Mouse (Mus musculus): ENCODE data around the gene Mrc2. TPM values are rescaled to one million over a fixed set of nuclear protein-coding genes. Genes with fewer than 3 reads are reported as not detected.

The Mrc2 gene
- polyA plus RNA-seq, 1 experiment from 2014 or later, result 32.8 TPM

- 19% methylated on average over 12 of the region's 12 CpGs for WGBS
- no peak for ATAC-seq (ENCODE audit: low FRiP score, low read depth)
- Histone ChIP-seq H3K9ac (no peak overlapping the region; the same call in 1 of the 2 replicates), H3K36me3 (peaks cover 27% of the 10 kb centered on the region), H3K9me3 (no peaks in the 10 kb centered on the region), H3K27me3 (no peaks in the 10 kb centered on the region), H3K4me2 (replicated peaks) (0 out of 2 replicates have a peak overlapping the region, but pooled peaks have one; percentile 16), H3K27ac (peak overlapping the region; percentile 82), H3K4me1 (peaks cover 62% of the 10 kb centered on the region), H3K4me3 (no peak overlapping the region)
Measured at GRCm38 (mm10) chr11:105312311-105312942, 20.0 kb downstream of the Mrc2 start.

- Histone ChIP-seq H3K4me1 (peaks cover 62% of the 10 kb centered on the region), H3K9me3 (no peaks in the 10 kb centered on the region), H3K4me2 (replicated peaks) (peak overlapping the region; percentile 16), H3K36me3 (peaks cover 27% of the 10 kb centered on the region), H3K27ac (peak overlapping the region; percentile 82), H3K27me3 (no peaks in the 10 kb centered on the region), H3K9ac (peak overlapping the region; percentile 46; the same call in 1 of the 2 replicates), H3K4me3 (no peak overlapping the region)
- whole genome bisulfite sequencing, result 15% methylated on average over 10 of the region's 10 CpGs
- ATAC-seq (ENCODE audit: low FRiP score, low read depth), result peak; percentile 60
Measured at GRCm38 (mm10) chr11:105312972-105313632, 20.7 kb downstream of the Mrc2 start.

GRCm38 (mm10) chr11:105313633-105314014 is 21.2 kb downstream of the Mrc2 start:
- Histone ChIP-seq H3K9ac (peak overlapping the region; percentile 46; the same call in 1 of the 2 replicates), H3K9me3 (no peaks in the 10 kb centered on the region), H3K4me3 (no peak overlapping the region), H3K4me2 (replicated peaks) (peak overlapping the region; percentile 16), H3K27me3 (no peaks in the 10 kb centered on the region), H3K27ac (peak overlapping the region; percentile 82), H3K36me3 (peaks cover 28% of the 10 kb centered on the region), H3K4me1 (peaks cover 62% of the 10 kb centered on the region)
- 24% methylated on average over 8 of the region's 8 CpGs for WGBS
- no peak for ATAC-seq (ENCODE audit: low FRiP score, low read depth)

- no peak overlapping the region for H3K27ac ChIP-seq
- peaks cover 27% of the 10 kb centered on the region for H3K36me3 ChIP-seq
- H3K4me1 ChIP-seq, result peaks cover 55% of the 10 kb centered on the region
Measured at GRCm38 (mm10) chr11:105315296-105315695, 22.9 kb downstream of the Mrc2 start.

GRCm38 (mm10) chr11:105316121-105316520 is 23.7 kb downstream of the Mrc2 start:
- Histone ChIP-seq H3K27ac (no peak overlapping the region), H3K9ac (no peak overlapping the region), H3K9me3 (no peaks in the 10 kb centered on the region), H3K4me3 (no peak overlapping the region), H3K4me2 (replicated peaks) (no peak overlapping the region), H3K4me1 (peaks cover 47% of the 10 kb centered on the region), H3K27me3 (no peaks in the 10 kb centered on the region), H3K36me3 (peaks cover 30% of the 10 kb centered on the region)
- WGBS, result 93% methylated on average over 4 of the region's 4 CpGs
- ATAC-seq (ENCODE audit: low FRiP score, low read depth), result no peak

More at GRCm38 (mm10) chr11:105315296-105315695, 22.9 kb downstream of the Mrc2 start:
- H3K9me3 ChIP-seq, result no peaks in the 10 kb centered on the region
- H3K4me3 ChIP-seq, result no peak overlapping the region
- ATAC-seq (ENCODE audit: low FRiP score, low read depth), result no peak
- H3K27me3 ChIP-seq, result no peaks in the 10 kb centered on the region
- no peak overlapping the region for H3K9ac ChIP-seq
- WGBS, result 84% methylated on average over 8 of the region's 8 CpGs
- no peak overlapping the region for H3K4me2 ChIP-seq (replicated peaks)

GRCm38 (mm10) chr11:105317769-105318168 is 25.3 kb downstream of the Mrc2 start:
- Histone ChIP-seq H3K4me3 (no peak overlapping the region), H3K36me3 (peaks cover 30% of the 10 kb centered on the region), H3K27me3 (no peaks in the 10 kb centered on the region), H3K9ac (no peak overlapping the region), H3K9me3 (no peaks in the 10 kb centered on the region), H3K4me1 (peaks cover 31% of the 10 kb centered on the region), H3K27ac (no peak overlapping the region), H3K4me2 (replicated peaks) (no peak overlapping the region)
- no peak for ATAC-seq (ENCODE audit: low FRiP score, low read depth)
- 94% methylated on average over 6 of the region's 6 CpGs for WGBS

GRCm38 (mm10) chr11:105321090-105321489 is 28.6 kb downstream of the Mrc2 start:
- H3K36me3 ChIP-seq, result peaks cover 33% of the 10 kb centered on the region
- no peak overlapping the region for H3K4me2 ChIP-seq (replicated peaks)
- H3K9ac ChIP-seq, result no peak overlapping the region
- no peak for ATAC-seq (ENCODE audit: low FRiP score, low read depth)
- H3K27ac ChIP-seq, result no peak overlapping the region
- no peak overlapping the region for H3K4me3 ChIP-seq
- H3K27me3 ChIP-seq, result no peaks in the 10 kb centered on the region
- no peaks in the 10 kb centered on the region for H3K9me3 ChIP-seq
- WGBS, result 41% methylated on average over 2 of the region's 2 CpGs
- H3K4me1 ChIP-seq, result peaks cover 1% of the 10 kb centered on the region; the same call in 1 of the 2 replicates

- Histone ChIP-seq H3K27me3 (no peaks in the 10 kb centered on the region), H3K36me3 (peaks cover 46% of the 10 kb centered on the region), H3K4me2 (replicated peaks) (no peak overlapping the region), H3K9me3 (no peaks in the 10 kb centered on the region), H3K4me3 (no peak overlapping the region), H3K27ac (no peak overlapping the region), H3K9ac (no peak overlapping the region), H3K4me1 (no peaks in the 10 kb centered on the region)
- ATAC-seq (ENCODE audit: low FRiP score, low read depth), result no peak
- WGBS, result 87% methylated on average over 5 of the region's 5 CpGs
Measured at GRCm38 (mm10) chr11:105323530-105323929, 31.1 kb downstream of the Mrc2 start.

GRCm38 (mm10) chr11:105327101-105327500 is 34.7 kb downstream of the Mrc2 start:
- Histone ChIP-seq H3K36me3 (peaks cover 56% of the 10 kb centered on the region), H3K27me3 (no peaks in the 10 kb centered on the region), H3K9me3 (no peaks in the 10 kb centered on the region), H3K9ac (no peak overlapping the region), H3K4me3 (no peak overlapping the region), H3K4me2 (replicated peaks) (no peak overlapping the region), H3K27ac (no peak overlapping the region), H3K4me1 (peaks cover 12% of the 10 kb centered on the region; the same call in 1 of the 2 replicates)
- 88% methylated on average over 3 of the region's 3 CpGs for WGBS
- no peak for ATAC-seq (ENCODE audit: low FRiP score, low read depth)

- Histone ChIP-seq H3K9me3 (no peaks in the 10 kb centered on the region), H3K36me3 (peaks cover 78% of the 10 kb centered on the region), H3K4me2 (replicated peaks) (no peak overlapping the region), H3K9ac (no peak overlapping the region), H3K27ac (no peak overlapping the region), H3K27me3 (no peaks in the 10 kb centered on the region), H3K4me1 (peaks cover 13% of the 10 kb centered on the region; the same call in 1 of the 2 replicates), H3K4me3 (no peak overlapping the region)
- no peak for ATAC-seq (ENCODE audit: low FRiP score, low read depth)
- WGBS, result 61% methylated on average over 9 of the region's 9 CpGs
Measured at GRCm38 (mm10) chr11:105329962-105330361, 37.5 kb downstream of the Mrc2 start.

- Histone ChIP-seq H3K9me3 (no peaks in the 10 kb centered on the region), H3K4me3 (no peak overlapping the region), H3K27me3 (no peaks in the 10 kb centered on the region), H3K4me1 (peaks cover 13% of the 10 kb centered on the region; the same call in 1 of the 2 replicates), H3K4me2 (replicated peaks) (no peak overlapping the region), H3K27ac (no peak overlapping the region), H3K36me3 (peaks cover 76% of the 10 kb centered on the region), H3K9ac (no peak overlapping the region)
- WGBS, result 67% methylated on average over 3 of the region's 3 CpGs
- ATAC-seq (ENCODE audit: low FRiP score, low read depth), result no peak
Measured at GRCm38 (mm10) chr11:105331129-105331528, 38.7 kb downstream of the Mrc2 start.

GRCm38 (mm10) chr11:105331732-105332131 is 39.3 kb downstream of the Mrc2 start:
- no peak overlapping the region for H3K4me2 ChIP-seq (replicated peaks)
- WGBS, result 46% methylated on average over 10 of the region's 10 CpGs
- no peak for ATAC-seq (ENCODE audit: low FRiP score, low read depth)
- no peak overlapping the region for H3K4me3 ChIP-seq
- no peak overlapping the region for H3K27ac ChIP-seq
- H3K27me3 ChIP-seq, result no peaks in the 10 kb centered on the region
- no peak overlapping the region for H3K9ac ChIP-seq
- H3K4me1 ChIP-seq, result peaks cover 13% of the 10 kb centered on the region; the same call in 1 of the 2 replicates
- no peaks in the 10 kb centered on the region for H3K9me3 ChIP-seq
- H3K36me3 ChIP-seq, result peaks cover 79% of the 10 kb centered on the region
